Comparison of ENCODE assay signal across 16 mouse cellular contexts in genomic region chr7:27339114-27339513, GRCm38 (mm10). TPM values are rescaled to one million over a fixed set of nuclear protein-coding genes. Genes with fewer than 3 reads are reported as not detected.
DNase-seq lines count a peak whose midpoint lies in the region; ATAC-seq and TF ChIP-seq lines count a peak whose summit lies in the region.
"Had no signal": no experiment of that assay in that cellular context is flagged by ENCODE, and none has a peak within 500 bp of the region (broad histone marks: within the 10 kb centered on the region; RNA-seq: fewer than 3 reads in every experiment).

No protein-coding gene starts in this region.

- no peak for TF ChIP-seq EP300 in liver, postnatal 0 days (IDR thresholded peaks at IDR 0.05; ENCODE audit: low read depth)

- 0 out of 2 replicates have a peak overlapping the region, but pooled peaks have one; percentile 48 for H3K27ac ChIP-seq in hindbrain, embryonic 13.5 days
- H3K27ac ChIP-seq in midbrain, embryonic 15.5 days = peak overlapping the region; percentile 65
- no peak overlapping the region for H3K27ac ChIP-seq in liver, postnatal 0 days (ENCODE audit: low read depth)
- H3K27ac ChIP-seq: limb, embryonic 15.5 days had no signal

- ATAC-seq in hindbrain, embryonic 13.5 days (ENCODE audit: low FRiP score) = 0 out of 2 replicates have a peak, but pooled peaks have one; percentile 15
- ATAC-seq in midbrain, embryonic 15.5 days (replicated peaks) = 0 out of 2 replicates have a peak, but pooled peaks have one; percentile 25
- ATAC-seq in liver, postnatal 0 days = no peak
- ATAC-seq: activated CD4-positive, CD25-positive, alpha-beta regulatory T cell, adult 4 months; CD4-positive, CD25-positive, alpha-beta regulatory T cell, adult 4 months had no signal

- H3K27me3 ChIP-seq in hindbrain, embryonic 13.5 days = peaks cover 50% of the 10 kb centered on the region
- peaks cover 40% of the 10 kb centered on the region for H3K27me3 ChIP-seq in midbrain, embryonic 15.5 days (replicated peaks)
- peaks cover 46% of the 10 kb centered on the region for H3K27me3 ChIP-seq in liver, postnatal 0 days (ENCODE audit: insufficient read depth, low read length)

- no peaks in the 10 kb centered on the region for H3K9me3 ChIP-seq in hindbrain, embryonic 13.5 days
- H3K9me3 ChIP-seq in midbrain, embryonic 15.5 days = no peaks in the 10 kb centered on the region
- no peaks in the 10 kb centered on the region for H3K9me3 ChIP-seq in liver, postnatal 0 days (ENCODE audit: low read length)
- H3K9me3 ChIP-seq: limb, embryonic 15.5 days had no signal

- 57% methylated on average over 4 of the region's 4 CpGs for WGBS in hindbrain, embryonic 13.5 days
- WGBS in midbrain, embryonic 15.5 days = 62% methylated on average over 4 of the region's 4 CpGs
- WGBS in liver, postnatal 0 days (ENCODE audit: insufficient replicate concordance) = 71% methylated on average over 4 of the region's 4 CpGs

- H3K4me3 ChIP-seq in hindbrain, embryonic 13.5 days = peak overlapping the region; percentile 31
- peak overlapping the region; percentile 34 for H3K4me3 ChIP-seq in midbrain, embryonic 15.5 days
- H3K4me3 ChIP-seq in liver, postnatal 0 days (ENCODE audit: low read depth, low read length) = no peak overlapping the region
- H3K4me3 ChIP-seq: limb, embryonic 15.5 days had no signal

- H3K4me1 ChIP-seq in hindbrain, embryonic 13.5 days (replicated peaks) = peaks cover 42% of the 10 kb centered on the region
- peaks cover 43% of the 10 kb centered on the region for H3K4me1 ChIP-seq in midbrain, embryonic 15.5 days
- no peaks in the 10 kb centered on the region for H3K4me1 ChIP-seq in liver, postnatal 0 days (ENCODE audit: insufficient read depth)

- H3K36me3 ChIP-seq in hindbrain, embryonic 13.5 days = peaks cover 26% of the 10 kb centered on the region
- H3K36me3 ChIP-seq in midbrain, embryonic 15.5 days (replicated peaks) = peaks cover 8% of the 10 kb centered on the region; the same call in 1 of the 2 replicates
- H3K36me3 ChIP-seq in liver, postnatal 0 days (replicated peaks; ENCODE audit: insufficient read depth, low read length) = no peaks in the 10 kb centered on the region; the same call in 1 of the 2 replicates

- peak overlapping the region; percentile 61; the same call in 1 of the 2 replicates for H3K9ac ChIP-seq in hindbrain, embryonic 13.5 days
- H3K9ac ChIP-seq in midbrain, embryonic 15.5 days = peak overlapping the region; percentile 23
- no peak overlapping the region for H3K9ac ChIP-seq in liver, postnatal 0 days (replicated peaks)
- H3K9ac ChIP-seq: limb, embryonic 15.5 days had no signal

- TF ChIP-seq CTCF in liver, postnatal 0 days (IDR thresholded peaks at IDR 0.05; ENCODE audit: low read depth) = no peak

- peak overlapping the region; percentile 53 for H3K4me2 ChIP-seq in hindbrain, embryonic 13.5 days
- peak overlapping the region; percentile 51 for H3K4me2 ChIP-seq in midbrain, embryonic 15.5 days
- no peak overlapping the region for H3K4me2 ChIP-seq in liver, postnatal 0 days (ENCODE audit: low read depth, low read length)
- H3K4me2 ChIP-seq: limb, embryonic 15.5 days had no signal

- peak; percentile 60 to 62 for DNase-seq in right cerebral cortex, adult 2 months (ENCODE audit: low spot score in 2 of 2)
- DNase-seq in right cerebral cortex, postnatal 25 days = no peak
- no peak for DNase-seq in thymus, postnatal 14 days
- no peak for DNase-seq in liver, postnatal 0 days
- no peak for DNase-seq in heart, adult 11 months
- DNase-seq: cerebellum, adult 11-12 months; heart, adult 18-20 months; heart, postnatal 36 days; kidney, adult 8-10 months; lung, adult 2 months; thymus, adult 18-20 months had no signal

RNA-seq across cellular contexts. Expression of gene Ltbp4, which starts 1.6 kb away (rescaled TPM):
- 5.4 and 6.0 TPM in 2 replicates for polyA plus RNA-seq in hindbrain, embryonic 13.5 days (2015; fragmentation: Nextera tagmentation; extraction: Ambion mirVana)
- 13.4 and 15.7 TPM in 2 replicates for polyA plus RNA-seq in midbrain, embryonic 15.5 days (2015; fragmentation: Nextera tagmentation; extraction: Ambion mirVana)
- polyA plus RNA-seq in liver, postnatal 0 days (2015; fragmentation: Nextera tagmentation; extraction: Ambion mirVana) = 7.2 and 9.2 TPM in 2 replicates

RNA-seq across cellular contexts. Expression of gene Shkbp1, which starts 16.7 kb away (rescaled TPM):
- 61.8 and 62.5 TPM in 2 replicates for polyA plus RNA-seq in hindbrain, embryonic 13.5 days (2015; fragmentation: Nextera tagmentation; extraction: Ambion mirVana)
- 63.9 and 64.7 TPM in 2 replicates for polyA plus RNA-seq in midbrain, embryonic 15.5 days (2015; fragmentation: Nextera tagmentation; extraction: Ambion mirVana)
- polyA plus RNA-seq in liver, postnatal 0 days (2015; fragmentation: Nextera tagmentation; extraction: Ambion mirVana) = 9.5 and 10.9 TPM in 2 replicates

RNA-seq across cellular contexts. Expression of gene Gm20479, which starts 18.1 kb away (rescaled TPM):
- not detected in 2 replicates for polyA plus RNA-seq in hindbrain, embryonic 13.5 days (2015; fragmentation: Nextera tagmentation; extraction: Ambion mirVana)
- polyA plus RNA-seq in midbrain, embryonic 15.5 days (2015; fragmentation: Nextera tagmentation; extraction: Ambion mirVana) = not detected in 2 replicates
- 1.1 TPM in 1 of 2 replicates, not detected in the other for polyA plus RNA-seq in liver, postnatal 0 days (2015; fragmentation: Nextera tagmentation; extraction: Ambion mirVana)
- polyA plus RNA-seq: CD4-positive, CD25-positive, alpha-beta regulatory T cell, adult 4 months; lung, adult 2 months had no signal

Comparison
In these comparisons a context has a peak if more than half of its experiments do, and no peak if none do; other contexts are left out.
1. DNase-seq: peak in right cerebral cortex, adult 2 months (2 of 2); none in right cerebral cortex, postnatal 25 days (single experiment), thymus, postnatal 14 days (single experiment), liver, postnatal 0 days (single experiment) and heart, adult 11 months (single experiment).